Mouse (Mus musculus): Measurements from ENCODE around the gene Atp8a1.

Gene Atp8a1

GRCm38 (mm10) chr5:67847253-67848165, at the start of gene Atp8a1:
Gene Atp8a1 (minus strand): TSS chr5:67847434.
- DNase-seq: peak; percentile 99

GRCm38 (mm10) chr5:67884422-67885210, 37.4 kb upstream of the Atp8a1 start:
- DNase-seq: peak; percentile 82

GRCm38 (mm10) chr5:67883564-67884171, 36.4 kb upstream of the Atp8a1 start:
- DNase-seq: peak; percentile 8

GRCm38 (mm10) chr5:67871414-67871813, 24.2 kb upstream of the Atp8a1 start:
- DNase-seq: peak; percentile 73

- DNase-seq: no peak
Measured at GRCm38 (mm10) chr5:67866221-67866620, 19.0 kb upstream of the Atp8a1 start.

GRCm38 (mm10) chr5:67865670-67866069, 18.4 kb upstream of the Atp8a1 start:
- DNase-seq: no peak

- DNase-seq: no peak
Measured at GRCm38 (mm10) chr5:67864508-67865060, 17.4 kb upstream of the Atp8a1 start.

GRCm38 (mm10) chr5:67863950-67864391, 16.7 kb upstream of the Atp8a1 start:
- peak; percentile 50 for DNase-seq

- no peak for DNase-seq
Measured at GRCm38 (mm10) chr5:67854963-67855606, 7.9 kb upstream of the Atp8a1 start.

- no peak for DNase-seq
Measured at GRCm38 (mm10) chr5:67852860-67853259, 5.6 kb upstream of the Atp8a1 start.

GRCm38 (mm10) chr5:67849411-67849810, 2.2 kb upstream of the Atp8a1 start:
- no peak for DNase-seq

GRCm38 (mm10) chr5:67848511-67849014, 1.3 kb upstream of the Atp8a1 start:
- no peak for DNase-seq

- DNase-seq: peak; percentile 68
Measured at GRCm38 (mm10) chr5:67846361-67847224, 641 bp downstream of the Atp8a1 start.

GRCm38 (mm10) chr5:67845190-67845691, 2.0 kb downstream of the Atp8a1 start:
- peak; percentile 80 for DNase-seq

GRCm38 (mm10) chr5:67844070-67844469, 3.2 kb downstream of the Atp8a1 start:
- DNase-seq: no peak

- DNase-seq: peak; percentile 84
Measured at GRCm38 (mm10) chr5:67842306-67842705, 4.9 kb downstream of the Atp8a1 start.

GRCm38 (mm10) chr5:67833841-67834240, 13.4 kb downstream of the Atp8a1 start:
- DNase-seq: no peak

- no peak for DNase-seq
Measured at GRCm38 (mm10) chr5:67831293-67832147, 15.7 kb downstream of the Atp8a1 start.

- no peak for DNase-seq
Measured at GRCm38 (mm10) chr5:67828356-67828755, 18.9 kb downstream of the Atp8a1 start.

GRCm38 (mm10) chr5:67826935-67827334, 20.3 kb downstream of the Atp8a1 start:
- DNase-seq: no peak
